Mouse (Mus musculus) thymus, postnatal 36 days (tissue): ENCODE results near the gene Wfikkn2.
"Not testable (repeated sequence)": the region's sequence is repeated elsewhere in the genome, so short reads cannot be mapped to it uniquely, and the experiment has no call there.

Experiments
- DNase-seq, 2 experiments: peaks; one replicate each; pipeline ENCODE4 v3.0.0; 2022; ENCODE audit warnings: mixed read lengths in 2 of 2

Gene Wfikkn2

DNA sequence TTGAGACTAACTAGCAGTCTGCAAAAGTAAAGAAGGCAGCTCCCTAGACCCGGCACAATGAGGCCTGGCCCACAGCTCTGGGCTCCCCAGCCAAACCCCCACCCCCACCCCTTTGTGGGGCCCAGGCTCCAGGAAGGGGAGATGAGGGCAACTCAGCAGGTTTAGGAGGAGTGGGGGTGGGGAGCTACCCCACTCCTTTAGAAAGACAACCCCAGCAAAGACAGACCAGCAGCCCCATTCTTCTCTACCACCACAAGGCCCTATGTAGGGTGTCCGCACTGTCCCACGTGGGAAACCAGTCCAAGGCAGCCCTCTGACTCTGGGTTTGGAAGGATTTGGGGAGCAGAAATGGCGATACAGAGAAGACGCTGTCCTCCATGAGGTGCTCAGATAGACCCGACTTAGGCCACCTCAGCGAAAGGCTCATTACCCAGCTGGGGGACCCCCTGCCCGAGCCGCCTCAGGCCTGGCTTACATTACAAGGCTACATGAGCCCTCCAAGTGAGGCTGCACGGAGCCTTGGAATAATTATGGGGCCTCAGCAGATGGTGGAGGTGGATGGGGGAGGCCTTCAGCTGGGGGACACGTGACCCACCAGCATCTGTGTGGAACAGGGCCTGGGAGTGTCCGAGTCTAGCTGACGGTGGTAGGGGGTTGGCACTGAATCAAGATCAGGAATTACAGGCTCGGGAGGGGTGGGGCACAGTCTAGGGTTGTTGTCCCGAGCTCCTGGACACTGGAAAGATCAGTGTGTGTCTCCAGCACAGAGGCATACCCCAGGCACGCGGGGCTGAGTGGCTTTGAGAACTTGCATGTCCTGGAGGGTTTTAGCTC is at the start of gene Wfikkn2:
TSS of gene Wfikkn2 (minus strand) at position 51 of the 834 bp plus-strand sequence.
- no peak for DNase-seq

DNA sequence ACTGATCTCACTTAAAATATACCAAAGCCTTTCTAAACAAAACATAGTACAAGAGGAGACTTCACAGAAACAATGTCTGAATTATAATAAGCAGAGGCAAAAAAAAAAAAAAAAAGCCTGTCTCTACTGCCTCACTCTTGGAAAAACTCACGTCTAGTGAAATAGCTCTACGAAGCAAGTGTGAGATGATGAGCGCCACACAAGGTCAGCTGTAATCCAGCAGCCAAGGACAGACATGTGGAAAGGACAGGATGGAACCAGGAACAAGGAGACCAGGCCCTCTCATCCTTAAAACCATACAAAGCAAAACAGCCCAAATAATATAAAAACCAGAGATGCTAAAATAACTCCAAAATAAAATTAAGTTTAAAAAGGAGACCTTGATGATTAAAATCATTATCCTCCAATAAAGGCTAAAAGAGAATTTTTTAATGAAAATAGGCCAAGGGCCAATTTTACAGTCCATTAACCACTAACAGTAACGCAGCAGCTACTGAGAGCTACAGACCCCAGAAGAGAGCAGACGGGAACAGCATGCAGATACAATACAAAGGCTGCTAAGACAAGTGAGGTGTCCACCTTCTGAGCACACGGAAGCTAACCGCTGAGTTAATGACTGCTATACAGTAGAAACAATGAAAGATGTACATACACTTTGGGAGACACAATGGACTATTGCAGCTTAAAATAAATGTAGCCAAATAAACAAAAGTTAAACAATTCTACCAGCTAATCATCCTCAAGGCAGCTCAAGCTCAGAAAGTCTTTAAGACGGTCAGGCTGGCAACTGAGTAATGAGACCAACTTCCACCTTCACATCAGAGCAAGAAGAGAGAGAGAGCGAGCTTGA is 49.4 kb upstream of the Wfikkn2 start:
- no peak for DNase-seq

DNA sequence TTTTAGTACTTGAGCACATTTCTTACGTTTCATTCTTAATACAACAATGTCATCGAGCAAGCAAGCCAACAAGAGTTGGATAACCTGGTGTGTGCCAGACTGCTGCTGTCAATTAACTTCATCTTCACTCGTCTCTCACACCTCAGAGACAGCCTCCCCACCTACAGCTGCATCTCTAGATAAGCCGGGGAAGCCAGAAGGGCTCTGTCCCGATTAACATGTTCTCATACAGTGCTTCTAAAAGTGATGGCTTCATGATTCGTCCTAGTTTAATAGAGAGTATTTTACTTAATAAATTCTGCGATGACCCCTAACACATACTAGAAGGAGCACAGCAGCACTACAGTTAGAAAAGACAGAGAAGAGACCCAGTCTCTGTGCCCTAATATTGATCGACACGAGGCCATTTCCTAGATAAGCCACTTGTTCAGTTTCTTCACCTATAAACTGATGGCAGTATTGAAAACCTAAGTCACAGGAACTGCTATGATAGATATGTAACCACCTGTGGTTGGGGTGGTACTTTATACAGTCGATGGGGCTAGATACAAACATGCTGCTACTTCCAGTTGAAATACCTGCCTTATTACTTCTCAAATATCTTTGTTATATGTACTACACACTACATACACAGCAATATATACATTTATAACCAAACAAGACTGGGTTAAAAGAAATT is 44.4 kb upstream of the Wfikkn2 start:
- DNase-seq: no peak

DNA sequence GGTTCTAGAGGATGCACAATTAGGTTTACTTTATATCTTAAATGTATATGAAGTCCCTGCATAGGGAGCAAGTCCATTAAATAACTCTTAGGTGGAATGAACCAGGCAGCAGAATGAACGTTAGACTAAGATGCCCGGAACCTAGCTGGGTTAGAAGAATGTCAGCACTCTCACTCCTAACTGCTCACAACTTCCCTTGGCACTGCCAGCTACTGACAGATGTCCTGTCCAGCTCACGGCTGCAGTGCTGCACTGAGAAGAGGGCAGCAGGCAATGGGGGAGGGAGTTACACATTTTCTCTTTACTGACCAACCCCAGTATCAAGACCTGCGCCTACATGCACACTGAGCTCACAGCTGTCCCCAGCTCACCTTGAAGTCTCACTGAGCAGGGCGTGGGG is 41.3 kb upstream of the Wfikkn2 start:
- no peak for DNase-seq

DNA sequence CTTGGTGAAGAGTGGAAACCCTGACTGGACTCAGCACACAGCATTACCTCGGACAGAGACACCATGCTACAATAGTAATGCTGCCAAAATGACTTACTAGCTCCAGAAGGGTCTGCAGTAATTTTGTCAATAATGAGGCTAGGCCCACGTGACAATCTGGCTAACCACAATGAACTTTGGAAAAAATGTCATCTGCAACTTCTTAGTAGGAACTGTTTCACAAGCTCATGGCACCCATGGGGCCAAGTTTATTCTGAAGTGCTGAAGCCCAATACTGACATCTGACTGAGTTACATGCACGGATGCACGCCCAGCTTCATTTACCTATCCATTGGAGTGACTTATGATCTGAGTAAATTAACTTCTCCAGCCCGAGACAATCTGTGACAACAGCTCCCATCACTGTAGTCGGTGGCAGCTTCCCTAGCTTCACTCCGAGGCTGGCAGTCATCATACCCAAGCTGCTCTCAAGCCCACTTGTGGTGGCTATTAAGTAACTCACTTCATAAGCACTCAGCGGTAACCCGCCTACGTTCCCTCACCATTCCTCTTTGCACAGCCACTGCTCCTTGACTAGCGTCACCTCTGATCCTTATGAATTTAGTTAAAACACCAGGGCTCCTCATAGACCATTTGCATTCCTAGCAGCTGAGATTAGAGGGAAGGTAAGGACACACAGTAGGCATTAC is 40.2 kb upstream of the Wfikkn2 start:
- DNase-seq: no peak

DNA sequence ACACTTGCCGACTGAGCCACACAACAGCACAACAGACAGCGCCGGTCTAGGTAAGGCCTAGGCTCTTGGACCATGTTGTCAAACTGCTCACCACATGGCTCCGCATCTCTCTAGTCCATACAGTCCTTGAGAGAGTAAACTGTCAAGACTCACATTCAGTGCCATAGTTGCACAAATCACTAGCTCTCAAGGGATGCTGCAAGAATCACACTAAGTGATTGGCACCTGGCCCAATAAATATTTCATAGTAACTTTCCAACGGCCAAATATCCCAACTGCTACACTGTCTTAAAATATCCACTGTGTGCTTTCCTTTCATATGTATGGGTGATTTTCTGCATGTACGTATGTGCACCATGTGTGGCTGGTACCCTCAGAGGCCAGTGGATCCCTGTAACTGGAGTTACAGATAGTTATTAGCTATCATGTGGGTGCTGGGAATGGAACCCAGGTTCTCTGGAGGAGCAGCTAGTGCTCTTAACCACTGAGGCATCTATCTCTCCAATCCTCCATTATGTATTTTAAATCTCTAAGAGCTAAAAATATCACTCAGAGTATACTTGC is 37.8 kb upstream of the Wfikkn2 start:
- no peak for DNase-seq

DNA sequence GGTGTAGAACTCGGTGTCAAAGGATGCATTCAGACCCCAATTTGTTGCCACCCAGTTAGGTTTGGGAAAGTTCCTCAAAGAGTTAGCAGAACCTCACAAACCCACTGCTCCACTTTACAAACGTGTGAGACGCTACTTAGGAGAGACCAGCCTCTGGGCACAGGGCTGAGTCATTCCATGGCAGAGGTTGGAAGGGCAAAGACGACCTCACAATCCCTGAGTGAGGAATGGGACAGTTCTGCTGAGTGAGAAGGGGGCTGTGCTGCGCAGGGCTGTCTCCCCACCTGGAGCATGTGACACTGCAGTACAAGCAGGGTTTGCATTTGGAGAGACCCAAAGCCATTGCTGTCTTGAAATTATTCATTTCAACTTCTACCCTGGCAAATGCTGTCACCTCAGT is 36.5 kb upstream of the Wfikkn2 start:
- no peak for DNase-seq

DNA sequence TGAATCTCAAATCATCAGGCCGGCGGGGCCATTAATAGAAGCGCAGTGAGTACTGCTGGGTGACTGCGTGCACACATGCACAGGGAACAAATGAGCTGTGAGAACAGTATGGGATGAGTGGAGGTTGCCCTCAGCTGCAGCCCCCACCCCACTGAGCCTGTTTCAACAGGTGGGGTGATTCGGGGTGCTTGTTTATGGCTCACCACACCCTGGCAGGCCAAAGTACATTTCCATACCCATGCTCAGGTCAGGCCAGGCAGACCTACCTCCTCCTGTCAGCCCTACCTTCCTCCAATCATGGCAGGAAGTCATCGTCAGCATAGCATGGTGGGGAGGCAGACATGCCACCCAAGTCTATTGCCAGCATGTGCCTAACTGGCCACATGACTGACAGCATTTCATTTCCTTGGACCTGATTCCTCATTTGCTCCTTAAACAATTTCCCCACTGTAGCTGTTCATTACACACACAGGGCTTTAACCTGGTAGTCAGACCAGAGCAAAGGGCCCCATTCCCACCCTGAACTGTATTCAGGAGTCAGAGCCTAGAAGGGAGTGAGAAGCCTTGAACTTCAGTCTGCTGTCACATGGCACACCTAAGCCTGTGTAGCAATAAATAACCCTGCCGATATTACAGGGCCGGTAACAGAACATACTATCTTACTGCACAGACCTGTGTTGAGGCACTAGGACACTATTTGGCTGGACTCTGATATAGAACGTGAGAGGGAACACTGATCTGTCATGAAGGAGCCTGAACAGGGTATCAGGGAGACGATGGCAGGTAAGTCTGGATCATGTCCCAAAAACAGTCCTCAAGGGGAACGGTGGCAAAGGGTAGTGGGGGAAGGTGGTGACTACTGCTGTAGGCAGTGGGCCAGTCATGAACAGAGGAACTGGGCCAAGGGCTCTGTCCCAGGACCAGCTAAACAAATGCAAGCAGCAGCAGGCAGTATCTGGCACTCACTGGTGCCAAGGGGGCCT is 35.7 kb upstream of the Wfikkn2 start, which contains the start of gene Gm21885:
TSS of gene Gm21885 (plus strand) at position 675 of the 983 bp plus-strand sequence.
- no peak for DNase-seq

DNA sequence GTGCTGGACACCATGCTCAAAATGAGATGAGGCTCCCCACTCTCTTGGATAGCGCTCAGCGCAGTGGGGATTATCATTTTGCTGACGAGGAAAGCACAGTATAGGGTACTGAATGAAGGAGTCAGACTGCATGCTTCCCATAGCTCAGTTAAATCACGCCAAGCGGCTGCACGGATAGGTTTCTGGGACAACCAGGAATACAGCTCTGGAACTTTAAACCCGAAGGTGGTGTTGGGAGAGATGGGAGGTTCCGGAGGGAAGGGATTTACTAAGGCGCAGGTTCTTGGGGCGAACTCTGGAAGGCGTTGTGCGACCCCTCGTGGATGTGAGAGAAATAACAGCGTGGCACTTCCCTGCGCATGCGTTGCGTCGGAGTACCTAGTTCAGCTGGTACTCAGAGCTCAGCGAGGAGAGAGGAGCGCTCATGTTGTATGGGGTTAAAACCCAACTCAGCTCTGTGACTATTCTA is 31.1 kb upstream of the Wfikkn2 start:
- peak; percentile 69 to 75 for DNase-seq

DNA sequence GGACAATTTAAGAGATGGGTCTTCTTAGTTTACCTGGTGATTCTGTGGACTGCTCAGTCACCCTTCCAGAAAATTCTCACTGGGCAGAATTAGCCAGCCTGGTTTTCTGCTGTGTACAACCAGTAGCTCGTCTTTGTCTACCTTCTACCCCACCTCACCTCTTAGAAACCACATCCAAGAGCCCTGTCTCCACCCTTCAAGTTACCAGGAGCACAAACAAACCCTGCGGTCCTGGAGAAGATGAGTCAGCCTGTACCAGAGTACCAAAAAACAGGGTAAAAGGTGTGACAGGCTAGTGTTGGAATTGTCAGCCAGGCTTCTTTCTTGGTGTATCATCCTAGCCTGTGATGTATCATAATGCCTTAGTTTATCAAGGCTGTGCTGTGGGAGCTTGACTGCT is 29.9 kb upstream of the Wfikkn2 start:
- no peak for DNase-seq

DNA sequence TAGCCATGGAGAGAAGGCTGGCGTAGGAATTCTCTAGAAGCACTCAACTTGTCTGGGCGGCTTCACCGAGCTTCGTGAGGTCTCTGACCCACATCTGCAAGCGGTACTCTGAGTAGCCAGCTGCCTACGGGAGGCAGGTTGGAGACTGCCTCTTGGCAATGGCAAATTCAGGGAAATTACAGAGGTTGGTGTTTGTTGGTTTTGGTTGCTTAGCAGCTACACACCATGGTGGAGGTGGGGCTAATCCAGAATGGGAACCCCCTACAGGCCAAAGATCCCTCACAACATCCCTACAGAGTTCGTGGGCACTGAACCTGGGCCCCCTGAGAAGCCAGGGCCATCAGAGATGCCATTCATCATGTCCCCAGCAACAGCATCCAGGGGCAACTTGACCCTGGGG is 29.4 kb upstream of the Wfikkn2 start:
- no peak for DNase-seq

DNA sequence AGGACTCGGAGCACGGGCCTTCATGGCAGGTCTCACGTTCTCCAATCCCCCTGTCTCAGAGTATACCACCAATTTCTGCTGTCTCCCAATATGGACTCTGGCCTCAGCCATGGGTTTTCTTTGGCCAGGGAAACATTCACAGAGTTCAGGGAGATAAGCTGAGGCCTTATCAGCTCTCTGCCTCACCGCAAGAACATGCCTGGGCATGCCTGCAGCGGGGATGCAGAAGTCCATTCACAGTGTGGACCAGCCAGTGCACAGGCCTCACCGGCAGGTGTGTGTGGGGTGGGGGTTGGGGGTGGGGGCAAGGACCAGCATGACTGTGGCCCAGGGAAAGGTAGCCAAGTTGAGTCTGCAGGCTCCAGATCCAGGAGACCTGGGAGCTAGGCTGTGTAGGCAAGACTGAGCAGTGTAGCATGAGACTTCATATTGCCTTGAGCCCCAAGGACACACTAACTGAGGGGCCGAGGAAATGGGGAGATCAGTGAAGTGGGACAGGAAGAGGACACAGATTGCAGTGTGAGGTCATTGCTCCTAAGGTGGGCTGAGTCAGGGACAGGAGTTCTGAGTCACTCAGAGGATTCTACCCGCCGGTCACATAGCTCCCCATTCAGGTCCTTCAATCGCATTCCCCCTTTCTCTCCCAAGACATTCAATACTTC is 28.5 kb upstream of the Wfikkn2 start:
- DNase-seq: no peak

DNA sequence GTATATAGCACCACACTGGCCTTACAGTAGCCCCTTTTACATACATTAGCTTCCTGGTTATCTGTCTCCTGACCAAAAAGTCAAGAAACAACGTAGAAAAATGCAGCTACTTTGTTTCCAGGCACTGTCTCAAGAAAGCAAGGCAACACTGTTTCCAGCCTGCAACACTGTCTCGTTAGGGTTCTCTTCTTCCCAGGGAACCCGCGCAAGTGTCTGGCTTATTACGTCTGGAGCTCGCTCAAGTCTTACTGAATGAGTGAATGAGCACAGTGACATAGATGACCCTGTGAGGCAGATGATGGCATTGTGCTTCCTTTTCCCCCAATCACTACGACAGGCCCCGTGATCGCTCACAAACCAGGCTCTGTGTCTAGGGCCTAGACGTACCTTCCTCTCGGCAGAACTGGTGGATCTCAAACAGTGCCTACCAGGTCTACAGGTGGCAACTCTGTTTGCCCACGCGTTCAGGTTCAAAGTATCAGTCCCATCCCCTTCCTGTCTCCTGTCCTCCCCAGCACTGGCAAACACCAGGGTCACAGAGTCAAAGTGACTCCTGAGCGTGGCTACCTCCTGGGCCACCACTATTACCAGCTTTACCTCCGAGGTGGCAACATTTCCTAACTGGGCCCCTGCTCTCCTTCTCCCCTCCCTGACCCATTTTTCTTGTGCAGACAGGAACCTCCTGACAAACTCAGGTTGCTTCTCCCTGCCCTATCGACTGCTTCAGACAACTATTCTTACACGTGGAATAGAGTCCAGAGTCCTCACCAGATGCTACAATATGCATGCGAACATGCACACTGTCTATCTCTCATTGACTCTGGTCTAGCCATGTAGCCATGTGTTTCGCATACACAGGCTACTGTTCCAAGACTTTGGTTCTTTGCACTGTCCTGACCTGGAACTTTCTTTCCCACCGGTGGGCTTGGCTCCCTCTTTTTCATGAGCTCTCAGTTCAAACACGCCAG is 27.4 kb upstream of the Wfikkn2 start:
- no peak for DNase-seq

DNA sequence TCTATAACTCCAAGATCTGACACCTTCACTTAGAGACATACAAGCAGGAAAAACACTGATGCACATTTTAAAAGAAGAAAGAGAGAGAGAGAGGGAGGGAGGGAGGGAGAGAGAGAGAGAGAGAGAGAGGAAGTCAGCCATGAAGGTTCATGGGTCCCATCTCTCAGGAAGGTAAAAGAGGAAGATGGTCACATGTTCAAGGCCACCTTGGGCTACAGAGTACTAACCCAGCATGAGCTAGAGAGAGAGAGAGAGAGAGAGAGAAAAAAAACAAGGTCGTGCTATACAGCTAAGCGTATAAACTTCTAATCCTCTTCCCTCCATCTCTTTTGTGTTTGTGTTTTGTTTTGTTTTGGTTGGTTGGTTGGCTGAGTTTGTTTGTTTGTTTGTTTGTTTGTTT is 25.2 kb upstream of the Wfikkn2 start:
- no peak for DNase-seq

DNA sequence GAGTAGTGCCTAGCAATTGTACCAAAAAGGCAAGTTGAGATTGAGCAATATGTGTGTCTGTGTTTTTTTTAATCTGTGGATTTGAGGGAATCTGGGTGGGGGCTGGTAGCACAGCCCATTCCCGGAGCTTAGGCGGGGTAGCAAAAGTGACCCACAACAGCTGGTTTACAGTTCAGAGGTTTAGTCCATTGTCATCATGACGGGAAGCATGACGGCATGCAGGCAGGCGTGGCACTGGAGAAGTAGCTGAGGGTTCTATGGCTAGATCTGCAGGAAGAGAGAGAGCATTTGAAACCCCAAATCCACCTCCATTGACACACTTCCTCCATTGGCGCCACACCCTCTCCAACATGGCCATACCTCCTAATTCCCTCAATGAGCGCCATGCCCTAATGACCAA is 24.1 kb upstream of the Wfikkn2 start:
- no peak for DNase-seq

DNA sequence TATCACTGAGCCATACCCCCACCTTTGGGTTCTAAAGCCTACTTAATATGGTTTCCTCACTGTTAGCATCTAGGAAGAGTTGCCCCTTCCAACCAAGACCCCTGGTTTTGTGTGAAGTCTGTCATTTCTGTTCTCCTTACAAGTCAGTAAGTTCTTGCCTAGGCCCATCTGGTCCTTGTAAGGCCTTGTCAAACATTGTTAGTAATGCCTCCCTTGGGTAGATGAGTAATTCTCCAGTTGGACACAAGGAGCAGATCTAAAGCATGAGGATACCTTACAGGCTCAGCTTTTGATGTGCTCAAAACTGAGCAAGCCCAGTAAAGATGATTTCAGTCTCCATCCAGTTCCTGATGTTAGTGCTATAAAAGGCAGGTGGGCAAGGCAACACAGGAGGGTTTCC is 23.0 kb upstream of the Wfikkn2 start:
- DNase-seq: no peak

DNA sequence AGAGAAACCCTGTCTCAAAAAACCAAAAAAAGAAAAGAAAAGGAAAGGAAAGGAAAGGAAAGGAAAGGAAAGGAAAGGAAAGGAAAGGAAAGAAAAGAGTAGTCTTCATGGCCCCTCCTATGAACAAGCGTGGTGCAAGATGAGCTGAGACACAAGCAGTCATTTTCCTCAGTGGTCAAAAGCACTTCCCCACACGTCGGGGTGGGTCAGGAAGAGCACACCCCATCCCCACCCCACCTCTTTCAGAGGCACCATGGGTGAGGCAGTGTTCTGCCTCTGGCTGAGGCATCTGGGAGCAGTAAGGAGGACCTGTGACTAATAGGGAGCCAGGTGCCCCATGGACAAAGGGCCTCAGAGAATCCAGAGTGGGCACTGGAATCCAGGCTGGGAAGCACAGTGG is 20.4 kb upstream of the Wfikkn2 start:
- DNase-seq: not testable (repeated sequence)

DNA sequence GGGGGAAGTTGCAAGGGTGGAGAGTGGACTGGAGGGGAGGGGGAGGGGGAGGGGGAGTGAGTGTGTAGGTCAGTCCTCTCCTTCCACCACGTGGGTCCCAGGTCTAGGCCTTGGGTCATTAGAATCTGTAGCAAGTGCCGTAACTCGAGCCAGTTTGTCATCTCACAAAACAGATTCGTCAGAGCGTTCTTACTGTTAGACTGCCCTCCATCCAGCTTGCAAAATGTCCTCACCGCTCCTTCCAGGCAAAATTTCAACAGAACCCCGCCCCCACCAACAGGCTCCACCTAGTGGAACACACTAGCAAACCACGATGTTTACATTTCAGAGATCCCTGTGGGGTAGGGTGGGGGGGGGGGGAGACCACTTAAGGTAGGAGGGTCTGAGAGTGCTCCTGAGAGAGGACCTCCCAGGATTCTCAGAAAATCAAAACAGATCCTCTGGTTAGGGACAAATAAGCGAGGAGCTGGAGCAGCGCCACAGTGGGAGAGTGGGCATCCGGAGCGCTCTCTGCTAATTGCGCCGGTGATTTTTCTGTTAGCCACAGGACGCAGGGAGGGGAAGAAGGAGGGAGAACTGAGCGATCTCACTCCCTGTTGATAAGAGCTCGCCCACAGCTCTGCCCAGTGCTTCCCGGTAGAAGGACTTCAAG is 19.5 kb upstream of the Wfikkn2 start:
- no peak for DNase-seq
